Mouse (Mus musculus) forebrain, embryonic 15.5 days (tissue): ENCODE data around the gene Cmtr1. TPM values are rescaled to one million over a fixed set of nuclear protein-coding genes. Genes with fewer than 3 reads are reported as not detected.
"Not testable (repeated sequence)": the region's sequence is repeated elsewhere in the genome, so short reads cannot be mapped to it uniquely, and the experiment has no call there.

Source experiments
- ATAC-seq: fragments of 200-750 bp; cut with Nextera tagmentation; replicated peaks from 2 replicates; pipeline ENCODE4 v1.8.0; 2017; ENCODE audit warnings: mild to moderate bottlenecking, moderate TSS enrichment, moderate library complexity
- H3K27ac ChIP-seq: fragments of 300-500 bp; sonication (generic); replicated peaks from 2 replicates; pipeline ENCODE4 v1.5.1; 2015; ENCODE audit warnings: mild to moderate bottlenecking, inconsistent platforms
- H3K27me3 ChIP-seq: fragments of 300-500 bp; sonication (generic); 2 replicates; pipeline ENCODE4 v1.6.1; 2015; ENCODE audit warnings: inconsistent platforms
- H3K36me3 ChIP-seq: fragments of 300-500 bp; sonication (generic); 2 replicates; pipeline ENCODE4 v1.6.1; 2015; ENCODE audit warnings: mild to moderate bottlenecking, inconsistent platforms
- H3K4me1 ChIP-seq: fragments of 300-500 bp; sonication (generic); 2 replicates; pipeline ENCODE4 v1.6.1; 2015; ENCODE audit warnings: inconsistent platforms
- H3K4me2 ChIP-seq: fragments of 300-500 bp; sonication (generic); replicated peaks from 2 replicates; pipeline ENCODE4 v1.6.1; 2015; ENCODE audit warnings: mild to moderate bottlenecking, inconsistent platforms
- H3K4me3 ChIP-seq: fragments of 300-500 bp; sonication (generic); 2 replicates; pipeline ENCODE4 v1.5.1; 2015; ENCODE audit warnings: mild to moderate bottlenecking, inconsistent platforms
- H3K9ac ChIP-seq: fragments of 300-500 bp; sonication (generic); replicated peaks from 2 replicates; pipeline ENCODE4 v1.6.1; 2015; ENCODE audit warnings: mild to moderate bottlenecking, inconsistent platforms
- H3K9me3 ChIP-seq: fragments of 300-500 bp; sonication (generic); 2 replicates; pipeline ENCODE4 v1.6.1; 2016; ENCODE audit warnings: inconsistent platforms
- WGBS: fragments of 180-500 bp; shearing (Covaris S2); methylation state at CpG from one replicate; pipeline ENCODE4 v1.1.7; 2015; ENCODE audit warnings: mixed read lengths; 5-methylcytosine and 5-hydroxymethylcytosine counted together
- polyA plus RNA-seq: library from polyadenylated mRNA; unstranded; fragments of >200 nt; fragmentation: Nextera tagmentation; extraction: Ambion mirVana; gene quantifications from 2 replicates; pipeline ENCODE4 v1.2.1, GENCODE M21; 2015

Gene Cmtr1
- polyA plus RNA-seq, 1 experiment from 2014 or later: 144 TPM

GRCm38 (mm10) chr17:29711076-29711744, 50.8 kb downstream of the Cmtr1 start:
- H3K36me3 ChIP-seq: no peaks in the 10 kb centered on the region
- ATAC-seq: no peak
- no peaks in the 10 kb centered on the region for H3K27me3 ChIP-seq
- H3K4me3 ChIP-seq: no peak overlapping the region
- H3K4me2 ChIP-seq: peak overlapping the region; percentile 19
- H3K4me1 ChIP-seq: peaks cover 79% of the 10 kb centered on the region
- 0 out of 2 replicates have a peak overlapping the region, but pooled peaks have one; percentile 16 for H3K9ac ChIP-seq
- peak overlapping the region; percentile 92 for H3K27ac ChIP-seq
- no peaks in the 10 kb centered on the region for H3K9me3 ChIP-seq
- WGBS: 29% methylated on average over 19 of the region's 19 CpGs

GRCm38 (mm10) chr17:29711745-29712431, 51.5 kb downstream of the Cmtr1 start:
- H3K36me3 ChIP-seq: no peaks in the 10 kb centered on the region
- 60% methylated on average over 8 of the region's 8 CpGs for WGBS
- no peak overlapping the region for H3K9ac ChIP-seq
- peak overlapping the region; percentile 92 for H3K27ac ChIP-seq
- no peak for ATAC-seq
- H3K27me3 ChIP-seq: no peaks in the 10 kb centered on the region
- H3K4me1 ChIP-seq: peaks cover 77% of the 10 kb centered on the region
- 0 out of 2 replicates have a peak overlapping the region, but pooled peaks have one; percentile 19 for H3K4me2 ChIP-seq
- no peak overlapping the region for H3K4me3 ChIP-seq
- H3K9me3 ChIP-seq: no peaks in the 10 kb centered on the region

GRCm38 (mm10) chr17:29712565-29712964, 52.2 kb downstream of the Cmtr1 start:
- 30% methylated on average over 7 of the region's 7 CpGs for WGBS
- Histone ChIP-seq H3K9me3 (no peaks in the 10 kb centered on the region), H3K27ac (peak overlapping the region; percentile 92), H3K27me3 (no peaks in the 10 kb centered on the region), H3K9ac (no peak overlapping the region), H3K4me3 (no peak overlapping the region), H3K36me3 (no peaks in the 10 kb centered on the region), H3K4me1 (peaks cover 74% of the 10 kb centered on the region), H3K4me2 (no peak overlapping the region)
- ATAC-seq: no peak

GRCm38 (mm10) chr17:29713734-29714133, 53.3 kb downstream of the Cmtr1 start:
- not testable (repeated sequence) for H3K4me2 ChIP-seq, H3K36me3 ChIP-seq, H3K27me3 ChIP-seq, H3K27ac ChIP-seq, ATAC-seq, H3K9ac ChIP-seq, H3K9me3 ChIP-seq, H3K4me3 ChIP-seq
- peaks cover 68% of the 10 kb centered on the region for H3K4me1 ChIP-seq
- WGBS: 95% methylated on average over 4 of the region's 4 CpGs

- Histone ChIP-seq H3K36me3 (no peaks in the 10 kb centered on the region), H3K4me2 (peak within 1 kb of the TSS; percentile 95), H3K4me1 (peaks cover 49% of the 10 kb centered on the region), H3K9me3 (no peaks in the 10 kb centered on the region), H3K27me3 (no peaks in the 10 kb centered on the region), H3K4me3 (peak within 1 kb of the TSS; percentile 62), H3K27ac (peak within 1 kb of the TSS; percentile 71), H3K9ac (peak within 1 kb of the TSS; percentile 69)
- WGBS: 5% methylated on average over 41 of the region's 41 CpGs
- peak; percentile 96 for ATAC-seq
Observed at GRCm38 (mm10) chr17:29716732-29717445, 56.5 kb downstream of the Cmtr1 start, which contains the start of gene Ccdc167. TSS of gene Ccdc167 (minus strand) at chr17:29717044.

GRCm38 (mm10) chr17:29718660-29719059, 58.3 kb downstream of the Cmtr1 start:
- Histone ChIP-seq H3K4me1 (peaks cover 34% of the 10 kb centered on the region), H3K9ac (no peak overlapping the region), H3K4me2 (no peak overlapping the region), H3K4me3 (no peak overlapping the region), H3K9me3 (no peaks in the 10 kb centered on the region), H3K27me3 (no peaks in the 10 kb centered on the region), H3K27ac (peak overlapping the region; percentile 56), H3K36me3 (no peaks in the 10 kb centered on the region)
- ATAC-seq: no peak
- WGBS: 69% methylated on average over 8 of the region's 8 CpGs

GRCm38 (mm10) chr17:29719628-29720575, 59.5 kb downstream of the Cmtr1 start:
- Histone ChIP-seq H3K9me3 (no peaks in the 10 kb centered on the region), H3K4me2 (no peak overlapping the region), H3K27me3 (no peaks in the 10 kb centered on the region), H3K36me3 (no peaks in the 10 kb centered on the region), H3K4me1 (peaks cover 40% of the 10 kb centered on the region), H3K4me3 (no peak overlapping the region), H3K9ac (no peak overlapping the region), H3K27ac (peak overlapping the region; percentile 75)
- WGBS: 75% methylated on average over 13 of the region's 13 CpGs
- ATAC-seq: no peak

GRCm38 (mm10) chr17:29720755-29721365, 60.5 kb downstream of the Cmtr1 start:
- Histone ChIP-seq H3K27ac (peak overlapping the region; percentile 75), H3K27me3 (no peaks in the 10 kb centered on the region), H3K4me3 (no peak overlapping the region), H3K9ac (no peak overlapping the region), H3K9me3 (no peaks in the 10 kb centered on the region), H3K36me3 (no peaks in the 10 kb centered on the region), H3K4me1 (peaks cover 40% of the 10 kb centered on the region), H3K4me2 (no peak overlapping the region)
- WGBS: 73% methylated on average over 11 of the region's 11 CpGs
- no peak for ATAC-seq

- Histone ChIP-seq H3K9ac (no peak overlapping the region), H3K9me3 (no peaks in the 10 kb centered on the region), H3K4me3 (no peak overlapping the region), H3K27ac (peak overlapping the region; percentile 62), H3K27me3 (no peaks in the 10 kb centered on the region), H3K4me1 (peaks cover 23% of the 10 kb centered on the region), H3K4me2 (no peak overlapping the region), H3K36me3 (no peaks in the 10 kb centered on the region)
- WGBS: 63% methylated on average over 6 of the region's 6 CpGs
- peak; percentile 58; the same call in 1 of the 2 replicates for ATAC-seq
Observed at GRCm38 (mm10) chr17:29724610-29725009, 64.2 kb downstream of the Cmtr1 start.

GRCm38 (mm10) chr17:29725027-29725620, 64.7 kb downstream of the Cmtr1 start:
- Histone ChIP-seq H3K9ac (no peak overlapping the region), H3K27ac (peak overlapping the region; percentile 62), H3K9me3 (no peaks in the 10 kb centered on the region), H3K4me1 (peaks cover 23% of the 10 kb centered on the region), H3K36me3 (no peaks in the 10 kb centered on the region), H3K4me3 (no peak overlapping the region), H3K4me2 (no peak overlapping the region), H3K27me3 (no peaks in the 10 kb centered on the region)
- no peak for ATAC-seq
- 55% methylated on average over 6 of the region's 6 CpGs for WGBS

- no peak overlapping the region for H3K9ac ChIP-seq
- no peak overlapping the region for H3K27ac ChIP-seq
- H3K4me1 ChIP-seq: peaks cover 37% of the 10 kb centered on the region
- no peak overlapping the region for H3K4me2 ChIP-seq
- no peaks in the 10 kb centered on the region for H3K36me3 ChIP-seq
- H3K4me3 ChIP-seq: no peak overlapping the region
- 60% methylated on average over 8 of the region's 8 CpGs for WGBS
- no peak for ATAC-seq
- H3K27me3 ChIP-seq: no peaks in the 10 kb centered on the region
- no peaks in the 10 kb centered on the region for H3K9me3 ChIP-seq
Observed at GRCm38 (mm10) chr17:29728082-29728481, 67.7 kb downstream of the Cmtr1 start.
